Mouse (Mus musculus): ENCODE measurements around the gene Zfand6.

Gene Zfand6

DNA sequence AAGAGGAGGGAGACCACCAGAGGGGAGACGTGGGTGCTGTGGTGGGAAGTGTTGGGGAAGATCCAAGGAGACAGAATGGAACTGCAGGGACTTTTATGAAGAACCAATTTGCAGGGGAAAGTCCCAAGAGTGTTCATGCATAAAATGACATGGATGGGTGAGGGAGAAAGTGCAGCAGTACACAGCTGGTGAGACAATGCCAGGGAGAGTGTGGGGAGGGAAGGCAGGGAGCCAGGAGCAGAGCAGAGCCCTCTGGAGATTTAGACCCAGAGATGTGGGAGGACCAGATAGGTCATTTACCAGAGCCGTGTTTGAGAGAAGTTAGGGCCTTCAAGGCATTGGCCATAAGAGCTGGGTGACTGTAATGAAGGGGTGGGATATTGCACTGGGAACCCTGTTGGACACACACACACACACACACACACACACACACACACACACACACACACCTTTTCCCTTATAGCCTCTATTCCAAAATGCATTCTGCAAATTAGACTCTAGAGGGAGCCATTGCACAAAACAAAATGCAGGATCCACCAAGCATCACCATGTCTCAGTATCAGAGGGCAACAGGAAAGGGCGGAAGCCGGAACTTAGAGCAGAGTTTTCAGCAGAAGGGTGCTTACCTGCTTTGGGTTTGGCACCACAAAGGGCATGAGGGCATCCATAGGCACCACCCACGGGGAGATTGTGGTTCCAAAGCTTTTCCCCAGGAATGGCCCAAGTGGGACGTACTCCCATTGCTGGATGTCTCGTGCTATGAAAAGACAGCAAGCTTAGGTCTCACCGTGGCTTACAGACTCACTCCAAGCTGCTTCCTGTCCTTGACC, 95.5 kb downstream of the Zfand6 start:
- peak; percentile 82 for DNase-seq (ENCODE audit: low read depth, low spot score)

GRCm38 (mm10) chr7:84591347-84591746, 98.4 kb downstream of the Zfand6 start:
- DNase-seq (ENCODE audit: low read depth, low spot score): no peak

DNA sequence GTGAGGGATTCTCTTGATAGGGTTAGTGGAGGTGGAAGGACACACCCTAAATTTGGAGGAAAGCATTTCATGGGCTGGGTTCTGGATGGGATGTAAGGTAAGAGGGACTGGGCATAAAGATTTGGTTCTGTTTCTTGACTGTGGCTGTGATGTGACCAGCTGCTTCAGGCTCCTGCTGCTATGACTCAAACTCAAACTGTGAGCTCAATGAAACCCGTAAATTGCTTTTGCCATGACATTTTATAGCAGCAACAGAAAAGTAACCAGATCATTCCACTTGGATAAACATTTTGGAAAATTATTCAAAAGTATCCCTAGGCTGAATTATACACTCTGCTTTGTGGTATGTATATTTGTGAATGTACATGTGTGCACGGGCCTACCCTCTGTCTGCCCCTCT, 99.1 kb downstream of the Zfand6 start:
- no peak for DNase-seq (ENCODE audit: low read depth, low spot score)

- DNase-seq (ENCODE audit: low read depth, low spot score): no peak
These were observed 102.5 kb downstream of the Zfand6 start for GRCm38 (mm10) chr7:84587101-84587783.

GRCm38 (mm10) chr7:84586360-84587100, 103.2 kb downstream of the Zfand6 start:
- DNase-seq (ENCODE audit: low read depth, low spot score): no peak

GRCm38 (mm10) chr7:84585086-84585485, 104.7 kb downstream of the Zfand6 start:
- DNase-seq (ENCODE audit: low read depth, low spot score): no peak

GRCm38 (mm10) chr7:84579769-84580168, 110.0 kb downstream of the Zfand6 start:
- DNase-seq (ENCODE audit: low read depth, low spot score): no peak

DNA sequence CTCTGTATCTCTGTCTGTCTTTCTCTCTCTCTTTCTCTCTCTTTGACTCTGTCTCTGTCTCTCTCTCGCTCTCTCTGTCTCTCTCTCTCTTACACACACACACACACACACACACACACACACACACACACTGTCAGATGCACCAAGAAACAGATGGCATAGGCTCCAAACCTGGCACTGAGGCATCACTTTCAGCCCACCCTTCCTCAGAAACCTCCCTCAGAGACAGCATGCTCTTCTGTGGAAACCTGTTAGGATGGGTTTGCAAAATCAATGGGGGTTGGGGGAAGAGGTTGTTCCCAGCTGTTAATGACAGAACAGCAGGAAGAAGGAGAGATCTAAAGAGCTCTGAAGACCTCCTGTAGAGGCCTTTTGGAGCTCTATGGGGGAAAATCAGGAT, 110.9 kb downstream of the Zfand6 start:
- no peak for DNase-seq (ENCODE audit: low read depth, low spot score)

- DNase-seq (ENCODE audit: low read depth, low spot score): no peak
These were observed 112.7 kb downstream of the Zfand6 start for GRCm38 (mm10) chr7:84577034-84577433.

- no peak for DNase-seq (ENCODE audit: low read depth, low spot score)
These were observed 123.6 kb downstream of the Zfand6 start for GRCm38 (mm10) chr7:84566200-84566599.

DNA sequence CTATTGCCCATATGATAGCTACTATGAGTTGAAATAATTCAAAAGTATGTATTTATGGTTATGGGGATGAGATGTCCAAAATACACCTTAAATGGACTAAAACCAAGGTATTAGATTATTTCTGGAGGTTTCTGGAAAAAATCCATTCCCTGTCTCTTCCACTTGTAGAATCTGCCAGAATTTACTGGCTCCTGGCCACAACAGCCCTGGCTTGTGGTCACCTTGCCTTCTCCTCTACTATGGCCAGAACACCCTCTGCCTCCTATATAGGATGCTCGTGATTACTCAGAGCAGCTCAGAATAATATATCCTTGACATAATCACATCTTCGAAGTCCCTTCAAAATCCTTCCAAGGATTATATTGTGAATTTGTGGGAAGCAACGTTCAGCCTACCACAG, 125.5 kb downstream of the Zfand6 start:
- no peak for DNase-seq (ENCODE audit: low read depth, low spot score)
